Mouse (Mus musculus) ES-Bruce4 (cell line): ENCODE measurements around the gene Smc1a.

Experiments used
- CTCF ChIP-seq: IDR thresholded peaks from one replicate; pipeline ENCODE4 v1.8.1; 2011; ENCODE audit warnings: low read depth, low read length
- EP300 ChIP-seq: IDR thresholded peaks from 2 replicates; pipeline ENCODE4 v1.6.1; 2011; ENCODE audit warnings: low read depth, low read length; ENCODE audit not compliant: insufficient read depth
- POLR2A ChIP-seq: IDR thresholded peaks from one replicate; pipeline ENCODE4 v1.8.1; 2011; ENCODE audit warnings: low read length; ENCODE audit not compliant: insufficient read depth

DNA sequence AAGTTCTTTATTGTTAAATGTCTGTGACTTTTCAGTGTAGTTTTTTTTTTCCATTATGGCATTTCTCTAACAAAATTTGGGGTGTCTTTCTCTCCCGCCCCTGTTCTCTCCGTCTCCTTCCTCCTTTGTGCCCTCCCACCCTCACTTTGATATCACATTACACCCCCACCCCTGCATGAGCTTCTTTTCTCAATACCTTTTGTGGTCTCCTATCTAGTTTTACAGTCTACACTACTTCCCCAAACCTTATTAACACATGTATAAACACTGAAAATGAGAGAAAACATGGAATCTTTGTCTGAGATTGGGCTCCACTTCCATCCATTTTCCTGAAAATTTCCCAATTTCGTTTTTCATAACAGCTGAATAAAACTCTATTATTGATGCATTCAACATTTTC lies 36.3 kb downstream of the Smc1a start:
- TF ChIP-seq EP300 (no peak), CTCF (no peak), POLR2A (no peak)
